Mouse (Mus musculus) kidney, postnatal 0 days (tissue): ENCODE results near the gene Ctbp2. TPM values are rescaled to one million over a fixed set of nuclear protein-coding genes. Genes with fewer than 3 reads are reported as not detected.

Experiments
- ATAC-seq: fragments of 200-750 bp; cut with Nextera tagmentation; replicated peaks from 2 replicates; pipeline ENCODE4 v1.8.0; 2017; ENCODE audit warnings: low read depth, moderate number of reproducible peaks, moderate TSS enrichment, moderate library complexity; ENCODE audit not compliant: low FRiP score
- DNase-seq: peaks from one replicate; pipeline ENCODE4 v3.0.0-alpha.2; 2016; ENCODE audit warnings: low spot score
- H3K27ac ChIP-seq: fragments of 300-500 bp; sonication (generic); 2 replicates; pipeline ENCODE4 v1.5.1; 2014; ENCODE audit warnings: mild to moderate bottlenecking
- H3K27me3 ChIP-seq: fragments of 300-500 bp; sonication (generic); 2 replicates; pipeline ENCODE4 v1.6.1; 2014; ENCODE audit warnings: low read length, mixed read lengths; ENCODE audit not compliant: insufficient read depth
- H3K36me3 ChIP-seq: fragments of 300-500 bp; sonication (generic); 2 replicates; pipeline ENCODE4 v1.6.1; 2014; ENCODE audit warnings: low read length, mixed read lengths; ENCODE audit not compliant: insufficient read depth
- H3K4me1 ChIP-seq: fragments of 300-500 bp; sonication (generic); replicated peaks from 2 replicates; pipeline ENCODE4 v1.6.1; 2014; ENCODE audit warnings: antibody characterized with exemption, low read length, mixed read lengths; ENCODE audit not compliant: insufficient read depth
- H3K4me2 ChIP-seq: fragments of 300-500 bp; sonication (generic); 2 replicates; pipeline ENCODE4 v1.6.1; 2014; ENCODE audit warnings: mild to moderate bottlenecking, low read length, moderate library complexity, mixed read lengths
- H3K4me3 ChIP-seq: fragments of 300-500 bp; sonication (generic); replicated peaks from 2 replicates; pipeline ENCODE4 v1.5.1; 2014; ENCODE audit warnings: low read depth, low read length
- H3K9ac ChIP-seq: fragments of 300-500 bp; sonication (generic); 2 replicates; pipeline ENCODE4 v1.6.1; 2014; ENCODE audit warnings: low read depth, low read length
- H3K9me3 ChIP-seq: fragments of 300-500 bp; sonication (generic); replicated peaks from 2 replicates; pipeline ENCODE4 v1.6.1; 2016; ENCODE audit warnings: low read length, inconsistent platforms, mixed read lengths
- CTCF ChIP-seq: IDR thresholded peaks from 2 replicates; pipeline ENCODE4 v1.5.1; 2016; ENCODE audit warnings: antibody characterized with exemption, low read depth, mild to moderate bottlenecking, moderate library complexity
- WGBS: fragments of 180-500 bp; shearing (Covaris S2); extraction: QIAGEN DNeasy Blood & Tissue Kit; methylation state at CpG from one replicate; pipeline ENCODE4 v1.1.7; 2014; 5-methylcytosine and 5-hydroxymethylcytosine counted together
- polyA plus RNA-seq: library from polyadenylated mRNA; unstranded; fragments of >200 nt; fragmentation: Nextera tagmentation; extraction: Ambion mirVana; gene quantifications from 2 replicates; pipeline ENCODE4 v1.2.1, GENCODE M21; 2015

Gene Ctbp2
- polyA plus RNA-seq, 1 experiment from 2014 or later, result 89.1 TPM

- Histone ChIP-seq H3K36me3 (0 out of 2 replicates have a peak, but pooled peaks cover 5% of the 10 kb centered on the region), H3K27ac (no peak overlapping the region; the same call in 1 of the 2 replicates), H3K9ac (no peak overlapping the region), H3K4me1 (peaks cover 22% of the 10 kb centered on the region), H3K4me2 (no peak overlapping the region), H3K4me3 (no peak overlapping the region), H3K27me3 (no peaks in the 10 kb centered on the region), H3K9me3 (no peaks in the 10 kb centered on the region)
- WGBS, result 83% methylated on average over 12 of the region's 12 CpGs
- no peak for DNase-seq
- TF ChIP-seq CTCF, result no peak
- no peak for ATAC-seq
Measured at GRCm38 (mm10) chr7:133058496-133059149, 65.5 kb downstream of the Ctbp2 start.

- Histone ChIP-seq H3K9me3 (no peaks in the 10 kb centered on the region), H3K36me3 (peaks cover 8% of the 10 kb centered on the region; the same call in 1 of the 2 replicates), H3K4me3 (no peak overlapping the region), H3K27ac (peak overlapping the region; percentile 13; the same call in 1 of the 2 replicates), H3K27me3 (no peaks in the 10 kb centered on the region), H3K9ac (no peak overlapping the region), H3K4me1 (peaks cover 30% of the 10 kb centered on the region), H3K4me2 (no peak overlapping the region)
- DNase-seq (no peak), ATAC-seq (no peak)
- no peak for TF ChIP-seq CTCF
- 76% methylated on average over 8 of the region's 8 CpGs for WGBS
Measured at GRCm38 (mm10) chr7:133056924-133057323, 67.2 kb downstream of the Ctbp2 start.

- DNase-seq (no peak), ATAC-seq (no peak)
- no peaks in the 10 kb centered on the region for H3K27me3 ChIP-seq
- TF ChIP-seq CTCF, result peak; percentile 48
- WGBS, result 92% methylated on average over 5 of the region's 5 CpGs
- H3K4me2 ChIP-seq, result no peak overlapping the region
- H3K27ac ChIP-seq, result no peak overlapping the region
- peaks cover 11% of the 10 kb centered on the region; the same call in 1 of the 2 replicates for H3K36me3 ChIP-seq
- H3K4me1 ChIP-seq, result peaks cover 15% of the 10 kb centered on the region
- no peak overlapping the region for H3K9ac ChIP-seq
- H3K4me3 ChIP-seq, result no peak overlapping the region
- H3K9me3 ChIP-seq, result no peaks in the 10 kb centered on the region
Measured at GRCm38 (mm10) chr7:133054486-133054885, 69.7 kb downstream of the Ctbp2 start.

GRCm38 (mm10) chr7:133053757-133054156 lies 70.4 kb downstream of the Ctbp2 start:
- no peak overlapping the region for H3K4me3 ChIP-seq
- peaks cover 12% of the 10 kb centered on the region; the same call in 1 of the 2 replicates for H3K4me1 ChIP-seq
- WGBS, result 62% methylated on average over 9 of the region's 9 CpGs
- H3K27ac ChIP-seq, result no peak overlapping the region
- DNase-seq (no peak), ATAC-seq (no peak)
- no peak overlapping the region for H3K9ac ChIP-seq
- H3K4me2 ChIP-seq, result no peak overlapping the region
- H3K36me3 ChIP-seq, result peaks cover 11% of the 10 kb centered on the region; the same call in 1 of the 2 replicates
- no peaks in the 10 kb centered on the region for H3K27me3 ChIP-seq
- TF ChIP-seq CTCF, result no peak
- no peaks in the 10 kb centered on the region for H3K9me3 ChIP-seq

GRCm38 (mm10) chr7:133052819-133053218 lies 71.3 kb downstream of the Ctbp2 start:
- ATAC-seq (0 out of 2 replicates have a peak, but pooled peaks have one; percentile 21), DNase-seq (peak; percentile 70)
- no peak for TF ChIP-seq CTCF
- Histone ChIP-seq H3K36me3 (peaks cover 11% of the 10 kb centered on the region; the same call in 1 of the 2 replicates), H3K9me3 (no peaks in the 10 kb centered on the region), H3K9ac (no peak overlapping the region), H3K4me1 (peaks cover 15% of the 10 kb centered on the region; the same call in 1 of the 2 replicates), H3K27me3 (no peaks in the 10 kb centered on the region), H3K4me3 (no peak overlapping the region), H3K27ac (peak overlapping the region; percentile 66; the same call in 1 of the 2 replicates), H3K4me2 (no peak overlapping the region)
- WGBS, result 64% methylated on average over 8 of the region's 8 CpGs

- Histone ChIP-seq H3K36me3 (peaks cover 7% of the 10 kb centered on the region; the same call in 1 of the 2 replicates), H3K27ac (peak overlapping the region; percentile 58; the same call in 1 of the 2 replicates), H3K4me1 (peaks cover 19% of the 10 kb centered on the region; the same call in 1 of the 2 replicates), H3K9me3 (no peaks in the 10 kb centered on the region), H3K9ac (no peak overlapping the region), H3K4me2 (no peak overlapping the region), H3K4me3 (no peak overlapping the region), H3K27me3 (no peaks in the 10 kb centered on the region)
- ATAC-seq (peak; percentile 67), DNase-seq (peak; percentile 47)
- WGBS, result 52% methylated on average over 6 of the region's 6 CpGs
- no peak for TF ChIP-seq CTCF
Measured at GRCm38 (mm10) chr7:133050681-133051080, 73.5 kb downstream of the Ctbp2 start.
